Mouse (Mus musculus): ENCODE results near the gene Slc12a8. TPM values are rescaled to one million over a fixed set of nuclear protein-coding genes. Genes with fewer than 3 reads are reported as not detected.

The Slc12a8 gene
- total RNA-seq, 2 experiments from 2014 or later, result not detected

GRCm38 (mm10) chr16:33581661-33582099, 64.6 kb downstream of the Slc12a8 start:
- no peak for ATAC-seq (ENCODE audit: poor library complexity, severe bottlenecking)

GRCm38 (mm10) chr16:33582495-33582894, 65.4 kb downstream of the Slc12a8 start:
- ATAC-seq (ENCODE audit: poor library complexity, severe bottlenecking), result no peak

GRCm38 (mm10) chr16:33583333-33583732, 66.2 kb downstream of the Slc12a8 start:
- ATAC-seq (ENCODE audit: poor library complexity, severe bottlenecking), result no peak

GRCm38 (mm10) chr16:33583881-33584454, 66.8 kb downstream of the Slc12a8 start:
- peak; percentile 79 for ATAC-seq (ENCODE audit: poor library complexity, severe bottlenecking)

- peak; percentile 37; the same call in 1 of the 2 replicates for ATAC-seq (ENCODE audit: poor library complexity, severe bottlenecking)
Measured at GRCm38 (mm10) chr16:33584455-33585082, 67.4 kb downstream of the Slc12a8 start.

GRCm38 (mm10) chr16:33585083-33585460, 67.9 kb downstream of the Slc12a8 start:
- no peak for ATAC-seq (ENCODE audit: poor library complexity, severe bottlenecking)

GRCm38 (mm10) chr16:33587283-33588127, 70.4 kb downstream of the Slc12a8 start:
- no peak for ATAC-seq (ENCODE audit: poor library complexity, severe bottlenecking)

GRCm38 (mm10) chr16:33588845-33589244, 71.7 kb downstream of the Slc12a8 start:
- ATAC-seq (ENCODE audit: poor library complexity, severe bottlenecking), result no peak

- no peak for ATAC-seq (ENCODE audit: poor library complexity, severe bottlenecking)
Measured at GRCm38 (mm10) chr16:33590438-33590837, 73.3 kb downstream of the Slc12a8 start.

- ATAC-seq (ENCODE audit: poor library complexity, severe bottlenecking), result peak; percentile 71
Measured at GRCm38 (mm10) chr16:33591390-33592067, 74.4 kb downstream of the Slc12a8 start.

GRCm38 (mm10) chr16:33592286-33592685, 75.2 kb downstream of the Slc12a8 start:
- ATAC-seq (ENCODE audit: poor library complexity, severe bottlenecking), result no peak

- ATAC-seq (ENCODE audit: poor library complexity, severe bottlenecking), result no peak
Measured at GRCm38 (mm10) chr16:33593467-33593866, 76.3 kb downstream of the Slc12a8 start.

- ATAC-seq (ENCODE audit: poor library complexity, severe bottlenecking), result no peak
Measured at GRCm38 (mm10) chr16:33594037-33594771, 77.1 kb downstream of the Slc12a8 start.

- no peak for ATAC-seq (ENCODE audit: poor library complexity, severe bottlenecking)
Measured at GRCm38 (mm10) chr16:33595235-33595769, 78.2 kb downstream of the Slc12a8 start.

GRCm38 (mm10) chr16:33596213-33596612, 79.1 kb downstream of the Slc12a8 start:
- no peak for ATAC-seq (ENCODE audit: poor library complexity, severe bottlenecking)

GRCm38 (mm10) chr16:33600216-33600615, 83.1 kb downstream of the Slc12a8 start:
- ATAC-seq (ENCODE audit: poor library complexity, severe bottlenecking), result no peak

- no peak for ATAC-seq (ENCODE audit: poor library complexity, severe bottlenecking)
Measured at GRCm38 (mm10) chr16:33601299-33601698, 84.2 kb downstream of the Slc12a8 start.

- no peak for ATAC-seq (ENCODE audit: poor library complexity, severe bottlenecking)
Measured at GRCm38 (mm10) chr16:33605647-33606596, 88.8 kb downstream of the Slc12a8 start.
